Mouse (Mus musculus): ENCODE data around the gene Mycl. TPM values are rescaled to one million over a fixed set of nuclear protein-coding genes. Genes with fewer than 3 reads are reported as not detected.
A peak's percentile ranks its signal among the peaks of the same experiment; 100 is the strongest.

Gene Mycl
- polyA plus RNA-seq (2016; fragmentation: Nextera tagmentation; extraction: Ambion mirVana) = 74.1 and 82.3 TPM in 2 replicates

DNA sequence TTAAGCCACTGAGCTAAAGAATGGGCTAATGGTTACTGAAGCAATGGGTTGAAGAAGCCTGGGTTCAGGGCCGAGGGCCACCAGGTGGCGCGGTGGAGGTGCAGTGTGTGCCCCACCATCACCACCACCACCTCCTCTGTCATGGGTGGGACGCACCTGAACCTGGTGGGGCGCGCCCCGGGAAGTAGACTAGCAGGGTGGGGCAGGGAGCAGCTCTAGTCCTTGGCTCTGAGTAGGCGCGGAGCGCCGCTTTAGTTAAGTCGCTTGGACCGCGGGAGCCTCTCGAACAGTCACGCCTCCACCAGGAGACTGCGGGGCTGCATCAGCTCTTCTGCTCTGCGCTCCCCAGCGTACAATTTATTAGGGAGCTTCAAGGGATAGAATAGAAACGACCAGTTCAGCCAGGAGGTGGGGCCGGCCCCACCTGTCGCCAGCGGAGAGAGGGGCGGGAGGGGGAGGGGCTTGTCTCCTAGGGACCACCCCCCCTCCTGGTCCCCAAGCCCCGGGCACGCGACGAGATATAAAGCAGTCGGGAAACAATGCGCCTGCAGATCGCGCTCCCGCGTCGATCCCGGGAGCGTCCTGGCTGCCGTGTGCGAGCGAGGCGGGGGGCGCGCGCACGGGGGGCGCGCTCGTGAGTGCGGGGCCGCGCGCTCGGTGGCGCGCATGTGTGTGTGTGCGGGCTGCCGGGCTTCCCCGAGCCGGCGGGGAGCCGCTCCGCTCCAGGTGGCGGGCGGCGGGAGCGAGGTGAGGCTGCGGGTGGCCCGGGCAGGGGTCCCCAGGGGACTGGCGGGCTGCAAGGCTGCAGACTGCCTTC, at the start of gene Mycl:
Gene Mycl, plus strand, starts transcription at position 249 of the 817 bp plus-strand sequence.
- under 1% methylated on average over 69 of the region's 69 CpGs for WGBS
- H3K27me3 ChIP-seq (ENCODE audit: insufficient read depth, poor library complexity, severe bottlenecking) = peaks cover 2% of the 10 kb centered on the region; the same call in 1 of the 2 replicates
- peaks cover 10% of the 10 kb centered on the region for H3K36me3 ChIP-seq
- DNase-seq (ENCODE audit: low spot score) = peak; percentile 91
- 0 out of 2 replicates have a peak, but pooled peaks cover 7% of the 10 kb centered on the region for H3K9me3 ChIP-seq
- peak within 1 kb of the TSS; percentile 97 for H3K4me3 ChIP-seq
- H3K4me1 ChIP-seq (replicated peaks) = peaks cover 52% of the 10 kb centered on the region
- peak within 1 kb of the TSS; percentile 99 for H3K27ac ChIP-seq

DNA sequence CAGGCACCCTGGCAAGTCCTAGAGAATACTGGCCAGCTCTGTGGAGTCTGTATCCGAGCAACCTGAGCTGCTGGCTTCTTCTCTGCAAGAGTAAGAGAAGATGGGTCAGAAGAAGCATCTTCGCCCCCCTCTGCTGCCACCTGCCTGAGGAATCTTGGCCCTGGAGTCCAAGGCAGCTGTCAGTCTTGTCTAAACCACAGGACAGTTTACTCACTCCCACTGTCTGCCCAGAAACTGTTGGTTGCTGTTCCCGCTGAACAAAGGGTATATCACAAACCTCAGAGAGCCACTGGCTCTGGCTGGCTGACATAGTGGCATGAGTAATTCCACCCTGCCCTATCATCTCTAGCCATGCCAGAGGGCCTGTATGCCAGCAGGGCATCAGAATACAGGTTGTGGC, 48.2 kb upstream of the Mycl start:
- H3K36me3 ChIP-seq = peaks cover 90% of the 10 kb centered on the region
- 90% methylated on average over 3 of the region's 3 CpGs for WGBS
- no peak for DNase-seq (ENCODE audit: low spot score)
- no peak overlapping the region for H3K27ac ChIP-seq
- H3K4me1 ChIP-seq (replicated peaks) = no peaks in the 10 kb centered on the region
- H3K27me3 ChIP-seq (ENCODE audit: insufficient read depth, poor library complexity, severe bottlenecking) = no peaks in the 10 kb centered on the region
- H3K9me3 ChIP-seq = no peaks in the 10 kb centered on the region
- no peak overlapping the region for H3K4me3 ChIP-seq

DNA sequence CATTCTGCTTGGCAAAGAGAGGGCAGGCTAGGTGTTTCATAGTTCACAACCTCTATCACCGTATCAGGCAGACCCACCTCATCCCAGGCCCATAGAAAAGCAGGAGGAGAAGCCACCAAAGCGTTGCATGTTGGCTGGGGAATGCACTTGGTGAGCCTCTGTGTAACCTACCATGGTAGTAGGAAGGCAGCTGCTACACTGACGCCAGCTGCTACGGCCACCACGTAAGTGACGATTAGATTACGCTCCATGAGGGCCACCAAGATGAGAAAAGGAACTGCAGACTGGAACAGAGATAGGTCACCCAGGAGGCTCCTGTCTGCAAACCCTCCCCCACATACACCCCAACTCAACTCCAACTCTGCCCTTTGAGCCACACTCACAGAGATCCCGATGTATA, 46.4 kb upstream of the Mycl start:
- WGBS = 92% methylated on average over 8 of the region's 8 CpGs

DNA sequence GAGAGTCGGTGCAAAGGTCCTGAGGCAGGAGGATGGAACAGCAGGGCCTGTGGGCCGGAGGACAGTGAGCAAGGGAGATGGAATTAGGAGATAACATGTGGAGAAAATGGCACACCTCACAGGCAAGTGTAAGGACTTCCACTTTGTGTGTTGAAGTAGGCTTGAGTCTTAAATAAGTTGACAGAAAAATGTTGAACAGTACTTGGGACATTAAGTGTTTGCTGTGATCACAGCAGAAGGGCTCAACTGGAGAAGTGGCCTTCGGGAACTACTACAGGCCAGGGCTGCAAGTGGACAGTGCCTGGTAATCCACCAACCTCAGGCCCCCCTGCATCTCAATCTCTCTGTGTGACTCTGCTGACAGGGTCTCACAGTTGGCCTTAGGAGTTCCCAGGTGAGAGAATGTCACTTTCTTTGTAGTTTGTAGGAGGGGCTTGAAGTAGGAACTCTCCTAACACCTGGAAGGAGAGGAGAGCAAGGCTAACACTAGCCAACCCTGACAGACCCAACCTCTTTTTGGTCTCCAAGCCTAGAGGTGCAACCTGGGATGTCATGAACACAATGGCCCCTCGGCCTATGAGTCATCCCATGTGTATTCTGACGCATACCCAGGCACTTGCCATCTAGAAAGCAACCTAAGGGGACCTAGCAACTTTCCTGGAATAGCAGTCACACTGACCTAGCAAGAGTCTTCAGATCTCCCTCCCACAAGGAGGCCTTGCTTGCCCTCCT, 40.6 kb upstream of the Mycl start:
- no peak for DNase-seq (ENCODE audit: low spot score)
- Histone ChIP-seq H3K27me3 (ENCODE audit: insufficient read depth, poor library complexity, severe bottlenecking) (peaks cover 16% of the 10 kb centered on the region), H3K4me3 (peak overlapping the region; percentile 44), H3K36me3 (peaks cover 94% of the 10 kb centered on the region), H3K4me1 (replicated peaks) (peaks cover 40% of the 10 kb centered on the region), H3K27ac (peak overlapping the region; percentile 91), H3K9me3 (no peaks in the 10 kb centered on the region)
- WGBS = 68% methylated on average over 5 of the region's 5 CpGs

More for the DNA sequence above, 46.4 kb upstream of the Mycl start:
- Histone ChIP-seq H3K4me1 (replicated peaks) (no peaks in the 10 kb centered on the region), H3K9me3 (no peaks in the 10 kb centered on the region), H3K27ac (no peak overlapping the region), H3K4me3 (no peak overlapping the region), H3K27me3 (ENCODE audit: insufficient read depth, poor library complexity, severe bottlenecking) (no peaks in the 10 kb centered on the region), H3K36me3 (peaks cover 100% of the 10 kb centered on the region)
- no peak for DNase-seq (ENCODE audit: low spot score)

DNA sequence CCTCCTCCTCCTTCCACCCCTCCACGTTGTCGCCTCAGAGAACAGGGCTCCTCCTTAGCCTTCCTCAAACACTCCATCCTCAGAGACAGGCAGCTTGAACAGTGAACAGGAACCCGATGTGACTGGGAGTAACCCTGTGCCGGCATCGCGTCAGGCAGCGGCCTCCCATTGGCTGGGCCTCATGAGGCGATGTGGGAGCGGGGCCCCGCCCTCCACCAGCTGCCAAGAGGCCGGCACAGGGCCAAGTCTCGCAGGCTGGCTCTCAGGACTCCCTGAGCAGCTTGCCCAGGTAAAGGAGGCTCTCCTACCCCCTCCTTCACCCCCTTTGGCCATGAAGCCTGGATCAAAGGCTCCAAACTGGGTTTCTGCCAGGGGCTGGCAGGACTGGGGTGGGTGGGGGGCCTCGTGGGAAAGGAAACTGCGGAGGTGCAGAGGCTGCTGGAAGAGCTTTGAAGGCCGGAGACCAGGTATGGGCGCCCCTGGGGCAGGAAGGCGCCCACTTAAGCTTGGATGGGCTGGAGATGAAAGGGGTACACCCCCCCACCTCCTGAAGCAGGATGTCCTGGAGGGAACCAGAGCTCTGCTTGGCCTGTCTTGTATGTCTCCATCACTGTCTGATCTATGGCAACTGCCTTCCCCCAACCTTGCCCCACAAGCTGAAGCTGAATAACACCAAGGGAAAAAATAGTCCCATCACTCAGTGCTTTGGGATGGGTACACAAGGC, 39.9 kb upstream of the Mycl start:
- H3K4me3 ChIP-seq = peak overlapping the region; percentile 44
- peaks cover 20% of the 10 kb centered on the region for H3K27me3 ChIP-seq (ENCODE audit: insufficient read depth, poor library complexity, severe bottlenecking)
- H3K9me3 ChIP-seq = no peaks in the 10 kb centered on the region
- peaks cover 47% of the 10 kb centered on the region for H3K4me1 ChIP-seq (replicated peaks)
- 14% methylated on average over 17 of the region's 17 CpGs for WGBS
- peak overlapping the region; percentile 91 for H3K27ac ChIP-seq
- peaks cover 86% of the 10 kb centered on the region for H3K36me3 ChIP-seq
- peak; percentile 87 for DNase-seq (ENCODE audit: low spot score)

DNA sequence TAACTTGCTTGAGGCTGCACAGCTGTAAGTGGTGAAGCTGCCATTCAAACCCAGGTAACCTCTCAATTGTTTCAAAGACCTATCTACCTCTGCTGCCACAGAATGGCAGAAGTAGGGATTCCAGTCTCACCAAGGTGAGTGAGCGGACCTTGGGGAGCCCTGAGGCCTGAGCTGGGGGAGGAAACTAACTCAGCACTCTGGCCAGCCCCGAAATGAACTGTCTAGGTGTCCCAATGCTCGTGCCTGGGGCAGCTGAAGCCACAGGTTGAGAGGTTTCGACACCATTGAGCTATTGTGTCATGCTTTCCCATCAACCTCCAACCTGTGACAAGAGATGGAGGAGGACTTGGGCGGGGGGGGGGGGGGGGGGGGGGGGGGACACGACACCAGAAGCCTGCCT, 39.2 kb upstream of the Mycl start:
- no peaks in the 10 kb centered on the region for H3K9me3 ChIP-seq
- peaks cover 54% of the 10 kb centered on the region for H3K4me1 ChIP-seq (replicated peaks)
- peaks cover 23% of the 10 kb centered on the region for H3K27me3 ChIP-seq (ENCODE audit: insufficient read depth, poor library complexity, severe bottlenecking)
- no peak for DNase-seq (ENCODE audit: low spot score)
- peak overlapping the region; percentile 44; the same call in 1 of the 2 replicates for H3K4me3 ChIP-seq
- peak overlapping the region; percentile 91 for H3K27ac ChIP-seq
- peaks cover 79% of the 10 kb centered on the region for H3K36me3 ChIP-seq
- 67% methylated on average over 6 of the region's 6 CpGs for WGBS

DNA sequence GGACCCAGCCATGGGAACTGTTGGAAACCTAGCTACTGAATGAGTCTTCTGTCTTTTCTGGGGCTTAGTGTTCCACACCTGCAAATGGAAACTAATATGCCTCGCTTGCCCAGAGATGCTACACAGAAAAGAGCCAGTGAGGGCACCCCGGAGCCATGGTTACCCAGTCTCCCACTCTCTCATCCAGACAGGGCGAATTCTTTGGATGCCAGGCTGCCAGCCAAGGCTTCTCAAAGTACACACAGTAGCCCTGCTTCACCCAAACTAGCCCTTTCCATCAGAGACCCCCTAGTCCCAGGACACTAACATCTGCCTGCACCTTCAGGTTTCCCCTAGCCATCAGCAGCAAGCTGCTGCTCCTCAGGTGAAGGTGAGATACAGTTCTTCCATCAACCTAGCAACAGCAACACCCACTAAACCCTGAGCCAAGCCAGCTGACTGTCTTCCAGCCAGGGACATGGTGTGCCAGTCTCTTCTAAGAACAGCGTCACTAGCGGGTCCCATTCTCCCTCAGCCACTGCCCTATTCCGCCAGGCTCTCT, 36.9 kb upstream of the Mycl start:
- Histone ChIP-seq H3K4me3 (0 out of 2 replicates have a peak overlapping the region, but pooled peaks have one; percentile 1), H3K27me3 (ENCODE audit: insufficient read depth, poor library complexity, severe bottlenecking) (peaks cover 36% of the 10 kb centered on the region), H3K27ac (no peak overlapping the region; the same call in 1 of the 2 replicates), H3K36me3 (peaks cover 56% of the 10 kb centered on the region), H3K4me1 (replicated peaks) (peaks cover 74% of the 10 kb centered on the region), H3K9me3 (no peaks in the 10 kb centered on the region)
- no peak for DNase-seq (ENCODE audit: low spot score)
- 87% methylated on average over 6 of the region's 6 CpGs for WGBS

DNA sequence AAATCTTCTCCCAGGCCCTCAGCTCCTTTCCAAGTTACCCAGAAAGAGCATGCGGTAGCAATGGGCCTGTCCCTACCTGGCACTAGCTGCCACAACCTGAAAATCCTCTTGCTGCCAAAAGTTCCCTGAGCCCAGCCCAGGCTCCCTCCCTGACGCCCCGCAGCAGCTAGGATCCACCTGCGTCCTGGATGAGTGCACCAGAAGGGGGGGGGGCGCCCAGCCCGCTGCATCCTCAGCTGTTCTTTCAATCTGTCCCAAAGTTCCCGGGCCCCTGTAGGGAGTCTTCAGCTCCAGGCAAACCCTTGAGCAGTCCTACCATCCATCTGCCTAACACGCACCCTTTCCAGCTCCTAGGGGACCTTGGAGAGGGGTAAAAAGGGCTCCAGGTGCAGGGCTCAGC, 35.6 kb upstream of the Mycl start:
- peaks cover 70% of the 10 kb centered on the region for H3K4me1 ChIP-seq (replicated peaks)
- H3K27me3 ChIP-seq (ENCODE audit: insufficient read depth, poor library complexity, severe bottlenecking) = peaks cover 39% of the 10 kb centered on the region
- peak overlapping the region; percentile 86 for H3K4me3 ChIP-seq
- H3K36me3 ChIP-seq = peaks cover 44% of the 10 kb centered on the region
- no peak for DNase-seq (ENCODE audit: low spot score)
- 5% methylated on average over 8 of the region's 8 CpGs for WGBS
- peak overlapping the region; percentile 94 for H3K27ac ChIP-seq
- H3K9me3 ChIP-seq = no peaks in the 10 kb centered on the region

DNA sequence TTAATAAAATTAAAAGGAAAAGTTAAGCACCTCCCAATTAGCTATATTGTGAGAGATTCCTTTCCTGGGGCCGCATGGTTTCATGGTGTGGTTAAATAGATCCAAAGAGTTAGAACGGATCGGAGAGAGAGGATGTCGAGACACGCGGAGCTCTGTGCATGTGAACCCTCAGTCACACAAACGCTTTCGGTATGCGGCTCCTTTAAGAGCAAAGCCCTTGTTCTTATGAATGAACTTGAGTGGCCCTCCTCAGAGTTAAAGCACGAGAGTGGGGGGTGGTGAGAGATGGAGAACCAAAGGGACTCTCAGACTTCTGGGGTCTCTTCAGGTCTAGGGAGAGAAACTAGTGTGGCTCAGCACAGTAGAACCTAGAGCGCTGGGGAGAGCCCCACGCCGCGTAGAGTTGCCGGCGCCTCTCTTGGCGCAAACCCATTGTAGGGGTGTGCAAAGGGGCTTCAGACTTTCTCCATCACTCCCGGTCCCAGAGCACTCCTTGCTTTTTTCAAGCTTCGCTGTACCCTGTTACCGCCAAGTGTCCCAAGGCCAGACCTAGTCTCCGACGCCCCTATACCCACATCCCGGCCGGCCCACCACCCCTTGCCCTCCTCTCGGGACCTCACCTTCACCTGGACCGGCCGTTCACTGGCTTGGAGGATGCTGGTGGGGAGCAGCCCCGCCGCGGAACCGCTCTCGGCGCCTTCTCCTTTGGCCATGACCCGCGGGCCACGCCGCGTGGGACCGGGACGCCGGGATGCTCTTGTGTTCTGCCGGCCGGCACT, 34.9 kb upstream of the Mycl start:
- WGBS = under 1% methylated on average over 43 of the region's 43 CpGs
- Histone ChIP-seq H3K4me1 (replicated peaks) (peaks cover 63% of the 10 kb centered on the region), H3K36me3 (peaks cover 37% of the 10 kb centered on the region), H3K4me3 (peak overlapping the region; percentile 86), H3K27me3 (ENCODE audit: insufficient read depth, poor library complexity, severe bottlenecking) (peaks cover 39% of the 10 kb centered on the region), H3K9me3 (no peaks in the 10 kb centered on the region), H3K27ac (peak overlapping the region; percentile 94)
- peak; percentile 63 for DNase-seq (ENCODE audit: low spot score)

DNA sequence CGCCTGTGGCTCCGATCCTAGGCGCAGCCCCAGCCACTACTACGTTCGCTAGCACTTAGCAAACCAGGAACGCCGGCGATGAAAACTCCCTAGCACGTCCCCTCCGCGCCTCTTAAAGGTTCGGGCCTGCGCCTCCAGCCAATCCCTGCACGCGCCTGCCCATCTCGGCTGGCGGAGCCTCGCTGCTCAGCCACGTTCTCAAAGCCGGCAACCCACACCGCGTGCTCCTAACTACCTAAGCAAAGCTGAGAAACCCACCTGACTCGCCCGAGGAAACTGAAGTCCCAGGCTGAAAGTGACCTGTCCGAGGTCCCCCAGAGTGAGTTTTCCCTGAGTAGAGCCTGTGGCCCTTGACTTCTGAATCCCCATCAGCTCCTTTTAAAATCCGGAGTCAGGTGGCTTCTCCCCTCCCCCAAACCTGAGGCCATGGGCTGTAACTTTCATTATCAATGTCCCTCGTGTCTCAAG, 34.3 kb upstream of the Mycl start, which contains the start of gene Mfsd2a:
Gene Mfsd2a, minus strand, starts transcription at position 89 of the 468 bp plus-strand sequence.
- Histone ChIP-seq H3K27me3 (ENCODE audit: insufficient read depth, poor library complexity, severe bottlenecking) (peaks cover 39% of the 10 kb centered on the region), H3K4me1 (replicated peaks) (peaks cover 57% of the 10 kb centered on the region), H3K27ac (peak within 1 kb of the TSS; percentile 94), H3K4me3 (peak within 1 kb of the TSS; percentile 86), H3K36me3 (peaks cover 31% of the 10 kb centered on the region), H3K9me3 (no peaks in the 10 kb centered on the region)
- peak; percentile 82 for DNase-seq (ENCODE audit: low spot score)
- under 1% methylated on average over 27 of the region's 27 CpGs for WGBS

DNA sequence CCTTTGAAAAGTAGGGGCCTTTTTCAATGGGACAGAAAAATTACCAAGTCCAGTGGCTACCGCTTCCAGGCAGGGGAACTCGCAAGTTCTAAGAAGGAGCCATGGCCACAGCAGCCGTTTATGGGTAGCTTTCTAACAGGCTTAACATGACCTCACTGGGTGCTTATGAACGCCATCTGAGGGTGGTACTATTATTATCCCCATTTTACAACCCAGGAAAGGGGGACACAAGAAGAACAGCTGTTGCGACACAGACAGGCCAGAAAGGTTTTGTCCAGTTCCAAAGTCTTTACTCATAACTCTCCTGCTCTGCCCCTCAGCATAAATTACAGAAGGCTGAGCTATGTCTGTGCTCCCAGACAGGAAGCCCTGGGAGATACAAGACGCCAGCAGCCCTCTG, 33.9 kb upstream of the Mycl start:
- WGBS = 17% methylated on average over 6 of the region's 6 CpGs
- Histone ChIP-seq H3K27ac (peak overlapping the region; percentile 94), H3K36me3 (peaks cover 26% of the 10 kb centered on the region), H3K4me1 (replicated peaks) (peaks cover 52% of the 10 kb centered on the region), H3K4me3 (peak overlapping the region; percentile 86), H3K9me3 (no peaks in the 10 kb centered on the region), H3K27me3 (ENCODE audit: insufficient read depth, poor library complexity, severe bottlenecking) (peaks cover 39% of the 10 kb centered on the region)
- DNase-seq (ENCODE audit: low spot score) = no peak
